Mouse (Mus musculus) embryonic facial prominence, embryonic 11.5 days (tissue): Measurements from ENCODE around the gene Olfr224. TPM values are rescaled to one million over a fixed set of nuclear protein-coding genes. Genes with fewer than 3 reads are reported as not detected.

Experiments used
- polyA plus RNA-seq: library from polyadenylated mRNA; unstranded; fragments of >200 nt; fragmentation: Nextera tagmentation; extraction: Ambion mirVana; gene quantifications from 2 replicates; pipeline ENCODE4 v1.2.1, GENCODE M21; 2014

Olfr224 gene
- polyA plus RNA-seq, 1 experiment from 2014 or later, result not detected

Other genes with a start within 250 kb of the Olfr224 start
- 24.4 and 26.0 TPM in 2 replicates for gene Zfp672, start 240.2 kb downstream of the Olfr224 start, polyA plus RNA-seq
- gene Sh3bp5l, start 239.8 kb downstream of the Olfr224 start, polyA plus RNA-seq, result 21.0 and 22.5 TPM in 2 replicates
- not detected in 2 replicates for gene Lypd8, start 191.5 kb downstream of the Olfr224 start, polyA plus RNA-seq
- not detected in 2 replicates for gene 1810065E05Rik, start 149.4 kb downstream of the Olfr224 start, polyA plus RNA-seq
- not detected in 2 replicates for gene Gm12253, start 138.0 kb downstream of the Olfr224 start, polyA plus RNA-seq
- not detected in 2 replicates for gene Lypd9, start 117.6 kb downstream of the Olfr224 start, polyA plus RNA-seq
- not detected in 2 replicates for gene Olfr30, start 108.3 kb downstream of the Olfr224 start, polyA plus RNA-seq
- gene Olfr332, start 78.0 kb downstream of the Olfr224 start, polyA plus RNA-seq, result not detected in 2 replicates
- not detected in 2 replicates for gene Olfr331, start 68.0 kb downstream of the Olfr224 start, polyA plus RNA-seq
- not detected in 2 replicates for gene Olfr330, start 35.7 kb downstream of the Olfr224 start, polyA plus RNA-seq
- gene Olfr329-ps, start 24.1 kb downstream of the Olfr224 start, polyA plus RNA-seq, result not detected in 2 replicates
- gene Olfr328, start 14.9 kb downstream of the Olfr224 start, polyA plus RNA-seq, result 0.07 TPM in 1 of 2 replicates, not detected in the other
- gene Olfr325, start 7.2 kb upstream of the Olfr224 start, polyA plus RNA-seq, result not detected in 2 replicates
- not detected in 2 replicates for gene Olfr324, start 24.6 kb upstream of the Olfr224 start, polyA plus RNA-seq
- not detected in 2 replicates for gene 2210407C18Rik, start 45.5 kb upstream of the Olfr224 start, polyA plus RNA-seq
- not detected in 2 replicates for gene Olfr323, start 59.9 kb upstream of the Olfr224 start, polyA plus RNA-seq
- gene Trim58, start 69.9 kb upstream of the Olfr224 start, polyA plus RNA-seq, result 0.28 and 0.43 TPM in 2 replicates
- gene Olfr322, start 88.2 kb upstream of the Olfr224 start, polyA plus RNA-seq, result not detected in 2 replicates
- gene Olfr320, start 110.5 kb upstream of the Olfr224 start, polyA plus RNA-seq, result not detected in 2 replicates
- gene Olfr319, start 128.6 kb upstream of the Olfr224 start, polyA plus RNA-seq, result not detected in 2 replicates
- gene Olfr318, start 153.5 kb upstream of the Olfr224 start, polyA plus RNA-seq, result not detected in 2 replicates
- gene Olfr317, start 168.7 kb upstream of the Olfr224 start, polyA plus RNA-seq, result not detected in 2 replicates
- not detected in 2 replicates for gene Olfr316, start 182.2 kb upstream of the Olfr224 start, polyA plus RNA-seq
- gene Olfr315, start 202.6 kb upstream of the Olfr224 start, polyA plus RNA-seq, result not detected in 2 replicates
- not detected in 2 replicates for gene Olfr314, start 212.4 kb upstream of the Olfr224 start, polyA plus RNA-seq
- 2.2 and 2.6 TPM in 2 replicates for gene Fam183b, start 231.4 kb upstream of the Olfr224 start, polyA plus RNA-seq
- not detected in 2 replicates for gene Olfr313, start 244.4 kb upstream of the Olfr224 start, polyA plus RNA-seq